Mouse (Mus musculus): ENCODE measurements around the gene Gfer.

Gfer gene

DNA sequence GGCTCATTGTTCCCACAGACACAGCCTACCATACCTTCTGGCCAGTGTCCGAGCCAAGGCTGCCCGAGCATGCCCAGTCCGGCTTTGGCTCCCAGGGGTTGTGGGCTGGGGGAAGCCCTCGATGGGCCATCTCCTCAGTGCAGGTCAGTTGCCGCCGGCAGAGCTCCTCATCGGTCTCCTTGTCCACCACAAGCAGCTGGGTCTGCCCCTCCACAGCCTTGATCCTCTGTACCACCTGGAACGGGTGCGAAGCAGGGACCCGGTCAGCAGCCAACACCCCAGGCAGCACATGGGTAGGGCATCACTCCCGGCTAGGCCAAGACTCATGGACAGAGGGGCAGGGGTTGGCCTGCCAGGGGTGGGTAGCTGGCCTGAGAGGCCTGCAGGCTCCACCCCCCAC is 48.5 kb downstream of the Gfer start:
- DNase-seq (ENCODE audit: low spot score): no peak

GRCm38 (mm10) chr17:24646381-24646780 is 49.6 kb downstream of the Gfer start:
- DNase-seq (ENCODE audit: low spot score): no peak

- DNase-seq (ENCODE audit: low spot score): no peak
Measured at GRCm38 (mm10) chr17:24645916-24646315, 50.0 kb downstream of the Gfer start.

DNA sequence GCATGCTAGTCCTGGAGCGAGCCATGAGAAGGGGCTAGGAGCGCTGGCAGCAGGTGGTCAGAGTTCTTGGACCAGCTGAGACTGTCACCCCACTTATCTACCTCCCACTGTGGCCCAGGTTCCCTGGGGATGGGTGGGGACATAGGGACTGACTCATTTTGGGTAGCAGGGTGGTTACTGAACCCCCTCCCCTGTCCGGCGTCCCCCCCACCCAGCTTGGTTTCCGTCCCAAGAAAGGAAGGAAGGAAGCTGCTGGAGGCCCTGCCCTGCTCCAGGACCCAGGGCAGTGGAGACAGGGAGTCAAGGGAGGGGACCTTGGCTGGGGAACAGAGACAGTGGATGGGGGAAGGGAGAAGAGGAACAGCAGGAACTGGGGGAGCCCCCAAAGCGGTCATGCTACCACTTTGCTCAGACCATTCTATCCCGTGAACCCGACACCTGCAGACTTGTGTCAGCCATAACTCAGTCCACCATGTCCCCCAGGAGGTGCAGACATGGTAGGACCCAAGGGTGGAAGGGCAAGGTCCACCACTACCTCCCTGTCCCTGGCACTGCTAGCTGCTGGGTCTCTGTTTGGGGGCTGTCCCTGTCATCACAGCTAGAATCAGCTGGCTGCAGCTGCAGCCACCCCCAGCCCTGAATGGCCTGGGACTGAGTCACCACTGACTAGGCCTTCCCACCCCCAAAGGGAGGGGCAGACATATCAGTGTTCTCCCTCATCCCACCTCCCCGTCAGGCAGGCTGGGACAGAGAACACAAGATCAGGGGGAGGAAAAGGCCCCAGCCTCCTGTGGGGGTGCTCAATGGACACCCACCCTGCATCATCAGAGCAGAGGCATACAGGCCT is 50.9 kb downstream of the Gfer start:
- DNase-seq (ENCODE audit: low spot score): no peak

DNA sequence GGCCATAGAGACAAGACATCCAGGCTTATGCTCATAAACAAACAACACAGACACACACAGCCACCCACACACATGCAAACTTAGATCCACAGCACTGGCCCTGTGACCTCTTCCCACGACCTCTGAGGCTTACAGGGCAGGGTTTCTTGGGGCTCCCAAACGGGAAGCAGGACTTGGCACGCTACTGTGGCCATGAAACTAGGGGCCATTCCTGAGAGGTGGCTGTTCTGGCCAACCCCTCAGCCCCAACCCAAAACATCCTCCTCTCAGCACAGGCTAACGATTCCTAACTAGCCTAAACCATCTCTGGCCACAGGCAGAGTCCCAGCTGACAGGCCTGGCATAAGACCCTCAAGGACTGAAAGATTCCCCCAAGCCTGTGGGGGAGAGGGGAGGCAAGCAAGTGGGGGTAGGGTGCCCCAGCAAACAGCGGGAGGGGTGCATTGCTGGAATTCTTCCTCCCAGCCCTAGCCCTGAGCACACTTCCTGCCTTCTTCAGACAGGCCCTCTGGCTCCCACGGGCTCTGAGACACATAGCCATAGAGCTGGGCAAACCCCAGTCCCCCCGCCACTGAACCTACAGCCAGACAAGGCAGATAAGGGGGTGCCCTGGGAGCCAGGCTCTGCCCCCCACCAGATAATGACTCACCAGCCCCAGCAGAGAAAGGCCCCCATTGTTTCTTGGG is 51.8 kb downstream of the Gfer start:
- no peak for DNase-seq (ENCODE audit: low spot score)
